8 mouse cellular contexts compared by ENCODE assay signal in the genomic region with DNA sequence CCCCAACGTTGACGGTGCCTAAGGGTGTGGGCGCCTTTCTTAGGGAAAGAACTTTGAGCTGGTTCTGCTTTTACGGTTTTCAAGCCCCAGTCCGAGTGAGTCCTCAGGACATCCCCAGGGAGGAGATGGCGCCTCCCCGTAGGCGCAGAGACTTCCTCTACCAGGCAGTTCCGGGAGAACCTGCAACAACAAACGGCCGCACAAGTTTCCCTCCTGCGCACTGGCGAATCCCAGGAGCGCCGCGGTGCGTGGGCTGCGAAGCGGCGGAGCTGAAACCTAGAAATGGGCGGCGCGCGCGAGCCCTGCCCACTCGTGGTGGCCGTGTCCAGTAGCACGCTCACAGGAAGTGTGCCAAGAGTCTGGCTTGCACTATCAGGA. TPM values are rescaled to one million over a fixed set of nuclear protein-coding genes. Genes with fewer than 3 reads are reported as not detected.
DNase-seq lines count a peak whose midpoint lies in the region; ATAC-seq lines count a peak whose summit lies in the region.

No protein-coding gene starts in this region.

- DNase-seq in embryonic facial prominence, embryonic 14.5 days (ENCODE audit: low spot score): peak; percentile 69
- DNase-seq in heart, embryonic 10.5 days (ENCODE audit: low spot score): peak; percentile 78
- peak; percentile 55 to 63 for DNase-seq in kidney, adult 8-10 months
- DNase-seq in liver: peak; percentile 33
- peak; percentile 53 for DNase-seq in midbrain, embryonic 14.5 days

- no peak for ATAC-seq in erythroblast, adult 5-6 weeks (replicated peaks; ENCODE audit: low FRiP score, poor library complexity, severe bottlenecking)
- no peak for ATAC-seq in embryonic facial prominence, embryonic 14.5 days (ENCODE audit: low read depth)
- no peak for ATAC-seq in midbrain, embryonic 14.5 days (ENCODE audit: low FRiP score, low TSS enrichment)
- no peak for ATAC-seq in stomach, embryonic 15.5 days (ENCODE audit: insufficient read depth, low FRiP score, low read depth)

- H3K4me3 ChIP-seq in erythroblast, embryonic 14.5 days (replicated peaks): peak overlapping the region; percentile 47
- H3K4me3 ChIP-seq in embryonic facial prominence, embryonic 14.5 days (ENCODE audit: low read depth, low read length): peak overlapping the region; percentile 41
- H3K4me3 ChIP-seq in heart, embryonic 10.5 days: peak overlapping the region; percentile 73
- peak overlapping the region; percentile 47 for H3K4me3 ChIP-seq in midbrain, embryonic 14.5 days (replicated peaks; ENCODE audit: low read depth, low read length)
- peak overlapping the region; percentile 54 for H3K4me3 ChIP-seq in stomach, embryonic 15.5 days (replicated peaks)

- peak overlapping the region; percentile 56 for H3K9ac ChIP-seq in embryonic facial prominence, embryonic 14.5 days (ENCODE audit: low read depth, low read length)
- no peak overlapping the region for H3K9ac ChIP-seq in midbrain, embryonic 14.5 days (replicated peaks; ENCODE audit: low read length)
- peak overlapping the region; percentile 20; the same call in 1 of the 2 replicates for H3K9ac ChIP-seq in stomach, embryonic 15.5 days

- H3K36me3 ChIP-seq in erythroblast, embryonic 14.5 days (ENCODE audit: control insufficient read depth): no peaks in the 10 kb centered on the region
- H3K36me3 ChIP-seq in embryonic facial prominence, embryonic 14.5 days (ENCODE audit: control insufficient read depth, insufficient read depth, low read length): no peaks in the 10 kb centered on the region
- 0 out of 2 replicates have a peak, but pooled peaks cover 4% of the 10 kb centered on the region for H3K36me3 ChIP-seq in heart, embryonic 10.5 days
- no peaks in the 10 kb centered on the region for H3K36me3 ChIP-seq in midbrain, embryonic 14.5 days (ENCODE audit: control insufficient read depth, insufficient read depth, low read length)
- no peaks in the 10 kb centered on the region for H3K36me3 ChIP-seq in stomach, embryonic 15.5 days

- no peak overlapping the region for H3K27ac ChIP-seq in embryonic facial prominence, embryonic 14.5 days (replicated peaks; ENCODE audit: low read depth, low read length)
- peak overlapping the region; percentile 84 for H3K27ac ChIP-seq in heart, embryonic 10.5 days
- H3K27ac ChIP-seq in midbrain, embryonic 14.5 days (replicated peaks; ENCODE audit: low read depth, low read length): no peak overlapping the region
- H3K27ac ChIP-seq in stomach, embryonic 15.5 days: peak overlapping the region; percentile 44

- WGBS in embryonic facial prominence, embryonic 14.5 days: 2% methylated on average over 28 of the region's 28 CpGs
- WGBS in heart, embryonic 10.5 days: under 1% methylated on average over 28 of the region's 28 CpGs
- WGBS in midbrain, embryonic 14.5 days: under 1% methylated on average over 28 of the region's 28 CpGs
- WGBS in stomach, embryonic 15.5 days: 1% methylated on average over 28 of the region's 28 CpGs

- H3K27me3 ChIP-seq in erythroblast, embryonic 14.5 days (ENCODE audit: control insufficient read depth): peaks cover 26% of the 10 kb centered on the region
- peaks cover 52% of the 10 kb centered on the region for H3K27me3 ChIP-seq in embryonic facial prominence, embryonic 14.5 days (replicated peaks; ENCODE audit: control insufficient read depth, insufficient read depth, low read length)
- peaks cover 62% of the 10 kb centered on the region for H3K27me3 ChIP-seq in heart, embryonic 10.5 days (ENCODE audit: insufficient read depth, poor library complexity, severe bottlenecking)
- peaks cover 53% of the 10 kb centered on the region for H3K27me3 ChIP-seq in midbrain, embryonic 14.5 days (ENCODE audit: control insufficient read depth, insufficient read depth, low read length)
- peaks cover 13% of the 10 kb centered on the region; the same call in 1 of the 2 replicates for H3K27me3 ChIP-seq in stomach, embryonic 15.5 days (replicated peaks)

- H3K4me2 ChIP-seq in embryonic facial prominence, embryonic 14.5 days (ENCODE audit: low read depth, low read length): peak overlapping the region; percentile 90
- peak overlapping the region; percentile 83 for H3K4me2 ChIP-seq in midbrain, embryonic 14.5 days (ENCODE audit: low read length)
- H3K4me2 ChIP-seq in stomach, embryonic 15.5 days: peak overlapping the region; percentile 99

- no peaks in the 10 kb centered on the region for H3K4me1 ChIP-seq in erythroblast, embryonic 14.5 days (ENCODE audit: control insufficient read depth)
- H3K4me1 ChIP-seq in embryonic facial prominence, embryonic 14.5 days (ENCODE audit: control insufficient read depth, insufficient read depth, low read length): peaks cover 24% of the 10 kb centered on the region
- peaks cover 11% of the 10 kb centered on the region for H3K4me1 ChIP-seq in heart, embryonic 10.5 days
- peaks cover 25% of the 10 kb centered on the region for H3K4me1 ChIP-seq in midbrain, embryonic 14.5 days (ENCODE audit: control insufficient read depth, insufficient read depth, low read length)
- 0 out of 2 replicates have a peak, but pooled peaks cover 18% of the 10 kb centered on the region for H3K4me1 ChIP-seq in stomach, embryonic 15.5 days

- no peaks in the 10 kb centered on the region for H3K9me3 ChIP-seq in erythroblast, embryonic 14.5 days (ENCODE audit: control insufficient read depth, low read length)
- H3K9me3 ChIP-seq in embryonic facial prominence, embryonic 14.5 days (ENCODE audit: control insufficient read depth, low read length): no peaks in the 10 kb centered on the region
- no peaks in the 10 kb centered on the region for H3K9me3 ChIP-seq in heart, embryonic 10.5 days
- no peaks in the 10 kb centered on the region for H3K9me3 ChIP-seq in midbrain, embryonic 14.5 days (ENCODE audit: control insufficient read depth, low read length)
- H3K9me3 ChIP-seq in stomach, embryonic 15.5 days: no peaks in the 10 kb centered on the region

RNA-seq across cellular contexts. Expression of a gene that starts 2.0 kb away (rescaled TPM):
- not detected in 2 replicates for polyA plus RNA-seq in erythroblast, embryonic 14.5 days (2012)
- total RNA-seq in erythroblast, adult 5-6 weeks (2015; ENCODE audit: low replicate concordance): not detected in 2 replicates
- not detected in 2 replicates for total RNA-seq in erythroblast, adult 5-6 weeks (2017; ENCODE audit: low replicate concordance)
- polyA plus RNA-seq in embryonic facial prominence, embryonic 14.5 days (2014; fragmentation: Nextera tagmentation; extraction: Ambion mirVana): 2.7 and 4.5 TPM in 2 replicates
- polyA plus RNA-seq in heart, embryonic 10.5 days (2016; fragmentation: Nextera tagmentation; extraction: Ambion mirVana): 1.5 and 6.7 TPM in 2 replicates
- polyA plus RNA-seq in midbrain, embryonic 14.5 days (2014; fragmentation: Nextera tagmentation; extraction: Ambion mirVana): 1.6 and 1.9 TPM in 2 replicates
- polyA plus RNA-seq in stomach, embryonic 15.5 days (2015; fragmentation: Nextera tagmentation; extraction: Ambion mirVana): 7.3 and 9.5 TPM in 2 replicates

Comparison
In these comparisons a context has a peak if more than half of its experiments do, and no peak if none do; other contexts are left out.
1. H3K27ac ChIP-seq: peak in heart, embryonic 10.5 days (single experiment) and stomach, embryonic 15.5 days (single experiment); none in embryonic facial prominence, embryonic 14.5 days (single experiment) and midbrain, embryonic 14.5 days (single experiment).
2. Peak in every context shown above with its lines, with median percentiles within 50 percentile points of each other: H3K4me3 ChIP-seq, DNase-seq and H3K4me2 ChIP-seq.